ENCODE assay signal across 9 mouse cellular contexts in the genomic region with DNA sequence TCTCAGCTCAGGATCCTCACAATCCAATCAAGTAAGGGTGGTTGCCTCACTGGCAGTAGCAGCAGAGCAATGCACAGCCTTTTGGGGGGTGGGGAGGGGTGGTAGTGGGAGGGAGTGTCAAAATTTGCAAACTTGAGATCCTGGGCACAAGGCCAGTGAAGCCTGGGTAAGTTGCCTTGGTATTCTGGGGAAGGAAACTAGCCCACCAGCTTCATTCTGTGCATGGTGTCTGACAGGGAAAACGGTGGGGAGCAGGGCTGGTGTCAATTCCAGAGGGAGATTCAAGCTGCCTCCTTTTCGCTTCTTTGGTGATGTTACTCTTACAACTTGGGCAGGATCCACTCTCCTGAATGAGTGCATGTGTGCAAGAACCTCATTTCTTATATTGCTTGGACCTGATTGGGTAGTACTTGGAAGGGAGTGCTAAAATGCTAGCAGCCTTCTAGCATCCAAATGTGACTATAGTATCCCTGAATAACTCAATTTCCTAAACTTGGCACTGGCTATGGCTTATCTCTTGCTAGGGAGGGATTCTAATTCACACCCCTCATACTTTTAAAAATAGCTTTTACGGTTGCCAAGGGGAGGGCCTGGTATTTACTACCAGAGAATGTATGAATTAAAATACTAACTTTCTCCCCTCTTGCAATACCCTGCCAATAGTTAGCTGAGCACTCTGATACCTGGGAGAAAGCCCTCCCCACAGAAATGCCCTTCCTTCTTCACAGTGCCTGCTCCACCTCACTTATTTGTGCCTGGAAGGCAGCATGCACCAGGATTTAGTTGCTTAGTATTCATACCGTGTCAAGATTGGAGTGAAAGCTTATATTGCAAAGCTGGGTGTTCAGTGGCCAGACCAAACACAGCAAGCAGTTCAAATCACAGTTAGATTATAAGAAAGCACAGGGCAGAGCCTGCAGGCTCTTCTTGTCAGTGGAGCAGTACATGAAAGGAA. TPM values are rescaled to one million over a fixed set of nuclear protein-coding genes. Genes with fewer than 3 reads are reported as not detected.
A peak's percentile ranks its signal among the peaks of the same experiment; 100 is the strongest.
DNase-seq lines count a peak whose midpoint lies in the region; ATAC-seq and TF ChIP-seq lines count a peak whose summit lies in the region.
"Had no signal": no experiment of that assay in that cellular context is flagged by ENCODE, and none has a peak within 500 bp of the region (broad histone marks: within the 10 kb centered on the region; RNA-seq: fewer than 3 reads in every experiment).

No protein-coding gene starts in this region.

- no peak overlapping the region for H3K4me3 ChIP-seq in gastrocnemius, adult 2 months
- H3K4me3 ChIP-seq in embryonic facial prominence, embryonic 14.5 days (ENCODE audit: low read depth, low read length): no peak overlapping the region
- H3K4me3 ChIP-seq in hindbrain, embryonic 16.5 days (ENCODE audit: low read length): no peak overlapping the region
- no peak overlapping the region for H3K4me3 ChIP-seq in midbrain, embryonic 10.5 days

- no peak for DNase-seq in gastrocnemius, adult 2 months
- no peak for DNase-seq in gastrocnemius, postnatal 4 days (ENCODE audit: low spot score in 2 of 2)
- DNase-seq in embryonic facial prominence, embryonic 14.5 days (ENCODE audit: low spot score): peak; percentile 75
- DNase-seq in midbrain, embryonic 10.5 days (ENCODE audit: low spot score): no peak
- no peak for DNase-seq in spleen, postnatal 36 days (ENCODE audit: low spot score in 2 of 2)
- no peak for DNase-seq in liver
- no peak for DNase-seq in urinary bladder, adult 18-20 months (ENCODE audit: low spot score in 2 of 2)

- H3K36me3 ChIP-seq in embryonic facial prominence, embryonic 14.5 days (ENCODE audit: control insufficient read depth, insufficient read depth, low read length): 0 out of 2 replicates have a peak, but pooled peaks cover 6% of the 10 kb centered on the region
- no peaks in the 10 kb centered on the region for H3K36me3 ChIP-seq in hindbrain, embryonic 16.5 days (ENCODE audit: control insufficient read depth, insufficient read depth, low read length)
- no peaks in the 10 kb centered on the region for H3K36me3 ChIP-seq in midbrain, embryonic 10.5 days

- H3K4me2 ChIP-seq in embryonic facial prominence, embryonic 14.5 days (ENCODE audit: low read depth, low read length): no peak overlapping the region
- no peak overlapping the region for H3K4me2 ChIP-seq in hindbrain, embryonic 16.5 days (ENCODE audit: low read length)

- WGBS in embryonic facial prominence, embryonic 14.5 days: 37% methylated on average over 4 of the region's 4 CpGs
- 33% methylated on average over 4 of the region's 4 CpGs for WGBS in hindbrain, embryonic 16.5 days
- WGBS in midbrain, embryonic 10.5 days: 71% methylated on average over 4 of the region's 4 CpGs

- no peaks in the 10 kb centered on the region for H3K9me3 ChIP-seq in embryonic facial prominence, embryonic 14.5 days (ENCODE audit: control insufficient read depth, low read length)
- no peaks in the 10 kb centered on the region for H3K9me3 ChIP-seq in hindbrain, embryonic 16.5 days (ENCODE audit: control insufficient read depth, low read length)
- H3K9me3 ChIP-seq in midbrain, embryonic 10.5 days (replicated peaks): no peaks in the 10 kb centered on the region

- H3K4me1 ChIP-seq in embryonic facial prominence, embryonic 14.5 days (ENCODE audit: control insufficient read depth, insufficient read depth, low read length): peaks cover 22% of the 10 kb centered on the region
- peaks cover 17% of the 10 kb centered on the region for H3K4me1 ChIP-seq in hindbrain, embryonic 16.5 days (ENCODE audit: control insufficient read depth, insufficient read depth, low read depth, low read length)
- H3K4me1 ChIP-seq in midbrain, embryonic 10.5 days: peaks cover 33% of the 10 kb centered on the region

- no peak overlapping the region for H3K9ac ChIP-seq in embryonic facial prominence, embryonic 14.5 days (ENCODE audit: low read depth, low read length)
- H3K9ac ChIP-seq in hindbrain, embryonic 16.5 days (ENCODE audit: low read depth, low read length): 0 out of 2 replicates have a peak overlapping the region, but pooled peaks have one; percentile 8

- intact Hi-C loops in gastrocnemius, adult 2 months (cut with DNase I): no loop called here

- H3K27ac ChIP-seq in gastrocnemius, adult 2 months: peak overlapping the region; percentile 20; the same call in 1 of the 2 replicates
- peak overlapping the region; percentile 41; the same call in 1 of the 2 replicates for H3K27ac ChIP-seq in embryonic facial prominence, embryonic 14.5 days (replicated peaks; ENCODE audit: low read depth, low read length)
- peak overlapping the region; percentile 51 for H3K27ac ChIP-seq in hindbrain, embryonic 16.5 days (ENCODE audit: low read depth, low read length)
- peak overlapping the region; percentile 35; the same call in 1 of the 2 replicates for H3K27ac ChIP-seq in midbrain, embryonic 10.5 days (replicated peaks)
- H3K27ac ChIP-seq: macrophage had no signal

- peak; percentile 42; the same call in 1 of the 2 replicates for ATAC-seq in embryonic facial prominence, embryonic 14.5 days (ENCODE audit: low read depth)
- peak; percentile 51 for ATAC-seq in hindbrain, embryonic 16.5 days

- no peaks in the 10 kb centered on the region for H3K27me3 ChIP-seq in embryonic facial prominence, embryonic 14.5 days (replicated peaks; ENCODE audit: control insufficient read depth, insufficient read depth, low read length)
- no peaks in the 10 kb centered on the region for H3K27me3 ChIP-seq in hindbrain, embryonic 16.5 days (replicated peaks; ENCODE audit: control insufficient read depth, insufficient read depth, low read length)
- H3K27me3 ChIP-seq in midbrain, embryonic 10.5 days (ENCODE audit: low read depth, poor library complexity, severe bottlenecking): no peaks in the 10 kb centered on the region

- no peak for TF ChIP-seq CTCF in gastrocnemius, adult 2 months (IDR thresholded peaks at IDR 0.05)

RNA-seq across cellular contexts. Expression of gene Nrp1, which starts 57.6 kb away (rescaled TPM):
- 10 to 100 TPM; 25.7 to 44.6 TPM for total RNA-seq in gastrocnemius, adult 2 months (2021)
- 10 to 100 TPM; 85.3 to 87.5 TPM for total RNA-seq in gastrocnemius, postnatal 4 days (2021)
- 94.6 and 105 TPM in 2 replicates for polyA plus RNA-seq in embryonic facial prominence, embryonic 14.5 days (2014; fragmentation: Nextera tagmentation; extraction: Ambion mirVana)
- polyA plus RNA-seq in hindbrain, embryonic 16.5 days (2015; fragmentation: Nextera tagmentation; extraction: Ambion mirVana): 82.9 and 87.0 TPM in 2 replicates
- polyA plus RNA-seq in midbrain, embryonic 10.5 days (2016; fragmentation: Nextera tagmentation; extraction: Ambion mirVana): 19.6 and 20.9 TPM in 2 replicates
